Mouse (Mus musculus): Measurements from ENCODE around the gene Ccdc175.

- TF ChIP-seq CTCF (IDR thresholded peaks at IDR 0.05; ENCODE audit: low read depth) (no peak), EP300 (IDR thresholded peaks at IDR 0.05; ENCODE audit: low read depth) (no peak)
These were observed 106.6 kb downstream of the Ccdc175 start for GRCm38 (mm10) chr12:72078248-72078647.

Measured in heart, postnatal 0 days (tissue).